Comparison of ENCODE assay signal across 9 mouse cellular contexts in the genomic region with DNA sequence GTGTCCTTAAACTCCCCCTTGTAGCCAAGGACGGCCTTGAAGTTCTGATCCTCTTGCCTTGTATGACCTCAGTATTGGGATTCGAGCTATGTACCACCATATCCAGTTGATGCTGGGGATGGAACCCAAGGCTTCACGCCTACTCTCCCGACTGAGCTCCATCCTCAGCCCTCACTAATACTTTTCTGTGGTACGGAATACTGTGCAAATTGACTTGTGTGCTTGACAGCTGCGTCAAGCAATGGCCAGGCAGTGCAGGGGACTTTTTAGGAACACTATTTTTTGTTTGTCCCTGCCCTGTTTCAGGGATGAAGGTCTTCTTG. TPM values are rescaled to one million over a fixed set of nuclear protein-coding genes. Genes with fewer than 3 reads are reported as not detected.
A peak's percentile ranks its signal among the peaks of the same experiment; 100 is the strongest.
DNase-seq lines count a peak whose midpoint lies in the region; ATAC-seq lines count a peak whose summit lies in the region.
"Had no signal": no experiment of that assay in that cellular context is flagged by ENCODE, and none has a peak within 500 bp of the region (broad histone marks: within the 10 kb centered on the region; RNA-seq: fewer than 3 reads in every experiment).

No protein-coding gene starts in this region.

- DNase-seq in kidney, postnatal 10 days: no peak
- no peak for DNase-seq in layer of hippocampus, adult 9-11 months
- DNase-seq in spleen, postnatal 14 days (ENCODE audit: low spot score in 2 of 2): no peak
- no peak for DNase-seq in urinary bladder, postnatal 36 days (ENCODE audit: low spot score in 2 of 2)

- peak overlapping the region; percentile 86 for H3K4me3 ChIP-seq in kidney, embryonic 14.5 days (ENCODE audit: low read length)
- peak overlapping the region; percentile 75 for H3K4me3 ChIP-seq in brown adipose tissue, adult 24 weeks (ENCODE audit: insufficient read depth, low read depth, low read length)
- peak overlapping the region; percentile 83 for H3K4me3 ChIP-seq in hindbrain, embryonic 12.5 days
- peak overlapping the region; percentile 83 for H3K4me3 ChIP-seq in midbrain, embryonic 12.5 days

- H3K9me3 ChIP-seq in kidney, embryonic 14.5 days (ENCODE audit: control insufficient read depth, low read length): peaks cover 5% of the 10 kb centered on the region; the same call in 1 of the 2 replicates
- 0 out of 2 replicates have a peak, but pooled peaks cover 4% of the 10 kb centered on the region for H3K9me3 ChIP-seq in hindbrain, embryonic 12.5 days (replicated peaks)
- H3K9me3 ChIP-seq in midbrain, embryonic 12.5 days: peaks cover 5% of the 10 kb centered on the region

- no peaks in the 10 kb centered on the region for H3K27me3 ChIP-seq in kidney, embryonic 14.5 days (ENCODE audit: control insufficient read depth, insufficient read depth, low read length)
- no peaks in the 10 kb centered on the region for H3K27me3 ChIP-seq in hindbrain, embryonic 12.5 days
- H3K27me3 ChIP-seq in midbrain, embryonic 12.5 days: peaks cover 7% of the 10 kb centered on the region; the same call in 1 of the 2 replicates
- H3K27me3 ChIP-seq: Patski had no signal

- no peaks in the 10 kb centered on the region for H3K4me1 ChIP-seq in kidney, embryonic 14.5 days (ENCODE audit: control insufficient read depth, insufficient read depth, low read length)
- peaks cover 24% of the 10 kb centered on the region for H3K4me1 ChIP-seq in brown adipose tissue, adult 24 weeks (ENCODE audit: control insufficient read depth, insufficient read depth, insufficient read length, low read length)
- H3K4me1 ChIP-seq in hindbrain, embryonic 12.5 days: peaks cover 11% of the 10 kb centered on the region; the same call in 1 of the 2 replicates
- peaks cover 12% of the 10 kb centered on the region; the same call in 1 of the 2 replicates for H3K4me1 ChIP-seq in midbrain, embryonic 12.5 days

- peak overlapping the region; percentile 74; the same call in 1 of the 2 replicates for H3K27ac ChIP-seq in kidney, embryonic 14.5 days (ENCODE audit: low read depth, low read length)
- H3K27ac ChIP-seq in brown adipose tissue, adult 24 weeks (replicated peaks; ENCODE audit: low read depth, low read length): peak overlapping the region; percentile 72
- peak overlapping the region; percentile 18; the same call in 1 of the 2 replicates for H3K27ac ChIP-seq in hindbrain, embryonic 12.5 days
- H3K27ac ChIP-seq in midbrain, embryonic 12.5 days (replicated peaks): peak overlapping the region; percentile 83; the same call in 1 of the 2 replicates

- H3K4me2 ChIP-seq in kidney, embryonic 14.5 days (replicated peaks; ENCODE audit: low read depth, low read length): peak overlapping the region; percentile 87
- H3K4me2 ChIP-seq in hindbrain, embryonic 12.5 days (replicated peaks): peak overlapping the region; percentile 76
- H3K4me2 ChIP-seq in midbrain, embryonic 12.5 days (replicated peaks): peak overlapping the region; percentile 77

- ATAC-seq in kidney, embryonic 14.5 days (ENCODE audit: low FRiP score, low TSS enrichment): peak; percentile 13; the same call in 1 of the 2 replicates
- peak; percentile 46 for ATAC-seq in hindbrain, embryonic 12.5 days (ENCODE audit: low FRiP score)
- peak; percentile 44 for ATAC-seq in midbrain, embryonic 12.5 days (ENCODE audit: low FRiP score, low read depth)

- 43% methylated on average over 6 of the region's 6 CpGs for WGBS in kidney, embryonic 14.5 days
- WGBS in hindbrain, embryonic 12.5 days: 43% methylated on average over 6 of the region's 6 CpGs
- WGBS in midbrain, embryonic 12.5 days: 43% methylated on average over 6 of the region's 6 CpGs

- peak overlapping the region; percentile 92 for H3K9ac ChIP-seq in kidney, embryonic 14.5 days (ENCODE audit: low read depth, low read length)
- H3K9ac ChIP-seq in hindbrain, embryonic 12.5 days: peak overlapping the region; percentile 95
- peak overlapping the region; percentile 46 for H3K9ac ChIP-seq in midbrain, embryonic 12.5 days (replicated peaks)

- H3K36me3 ChIP-seq in kidney, embryonic 14.5 days (ENCODE audit: control insufficient read depth, insufficient read depth, low read length): peaks cover 3% of the 10 kb centered on the region; the same call in 1 of the 2 replicates
- H3K36me3 ChIP-seq in hindbrain, embryonic 12.5 days: no peaks in the 10 kb centered on the region
- H3K36me3 ChIP-seq in midbrain, embryonic 12.5 days: peaks cover 9% of the 10 kb centered on the region; the same call in 1 of the 2 replicates

RNA-seq across cellular contexts. Expression of a gene that starts 5.7 kb away (rescaled TPM):
- polyA plus RNA-seq in kidney, embryonic 14.5 days (2014; fragmentation: Nextera tagmentation; extraction: Ambion mirVana): 61.8 and 70.7 TPM in 2 replicates
- polyA plus RNA-seq in brown adipose tissue, adult 24 weeks (2012; ENCODE audit: insufficient read depth, insufficient read length, missing spikeins): 11.6 and 14.3 TPM in 2 replicates
- polyA plus RNA-seq in hindbrain, embryonic 12.5 days (2016; fragmentation: Nextera tagmentation; extraction: Ambion mirVana): 57.0 and 62.9 TPM in 2 replicates
- polyA plus RNA-seq in midbrain, embryonic 12.5 days (2016; fragmentation: Nextera tagmentation; extraction: Ambion mirVana): 63.1 and 65.9 TPM in 2 replicates

RNA-seq across cellular contexts. Expression of a gene that starts 49.7 kb away (rescaled TPM):
- 24.5 and 31.2 TPM in 2 replicates for polyA plus RNA-seq in kidney, embryonic 14.5 days (2014; fragmentation: Nextera tagmentation; extraction: Ambion mirVana)
- polyA plus RNA-seq in brown adipose tissue, adult 24 weeks (2012; ENCODE audit: insufficient read depth, insufficient read length, missing spikeins): 21.9 and 23.3 TPM in 2 replicates
- 53.3 and 56.0 TPM in 2 replicates for polyA plus RNA-seq in hindbrain, embryonic 12.5 days (2016; fragmentation: Nextera tagmentation; extraction: Ambion mirVana)
- polyA plus RNA-seq in midbrain, embryonic 12.5 days (2016; fragmentation: Nextera tagmentation; extraction: Ambion mirVana): 59.4 and 66.5 TPM in 2 replicates

RNA-seq across cellular contexts. Expression of a gene that starts 49.7 kb away (rescaled TPM):
- 40.3 and 46.4 TPM in 2 replicates for polyA plus RNA-seq in kidney, embryonic 14.5 days (2014; fragmentation: Nextera tagmentation; extraction: Ambion mirVana)
- polyA plus RNA-seq in brown adipose tissue, adult 24 weeks (2012; ENCODE audit: insufficient read depth, insufficient read length, missing spikeins): 23.4 and 27.8 TPM in 2 replicates
- 23.5 and 34.7 TPM in 2 replicates for polyA plus RNA-seq in hindbrain, embryonic 12.5 days (2016; fragmentation: Nextera tagmentation; extraction: Ambion mirVana)
- 26.5 and 29.1 TPM in 2 replicates for polyA plus RNA-seq in midbrain, embryonic 12.5 days (2016; fragmentation: Nextera tagmentation; extraction: Ambion mirVana)

Comparison
In these comparisons a context has a peak if more than half of its experiments do, and no peak if none do; other contexts are left out.
1. H3K27ac ChIP-seq: peak in every context shown above with its lines; median percentile 83 in midbrain, embryonic 12.5 days; 74 in kidney, embryonic 14.5 days; 72 in brown adipose tissue, adult 24 weeks; 18 in hindbrain, embryonic 12.5 days.